Mouse (Mus musculus): ENCODE measurements around the gene Vps16. TPM values are rescaled to one million over a fixed set of nuclear protein-coding genes. Genes with fewer than 3 reads are reported as not detected.

The Vps16 gene
- polyA plus RNA-seq, 1 experiment from 2014 or later = 45.1 TPM

- H3K36me3 ChIP-seq (ENCODE audit: control insufficient read depth, insufficient read depth, low read length) = no peaks in the 10 kb centered on the region; the same call in 1 of the 2 replicates
- no peak for ATAC-seq (replicated peaks; ENCODE audit: insufficient number of reproducible peaks, low FRiP score, low TSS enrichment)
- no peak overlapping the region for H3K27ac ChIP-seq (ENCODE audit: low read depth, low read length)
- peaks cover 6% of the 10 kb centered on the region; the same call in 1 of the 2 replicates for H3K4me1 ChIP-seq (ENCODE audit: control insufficient read depth, insufficient read depth, low read length)
- 92% methylated on average over 11 of the region's 11 CpGs for WGBS (ENCODE audit: insufficient replicate concordance)
- no peaks in the 10 kb centered on the region for H3K9me3 ChIP-seq (replicated peaks; ENCODE audit: control insufficient read depth, low read length)
- H3K9ac ChIP-seq (ENCODE audit: low read depth, low read length) = no peak overlapping the region
- H3K27me3 ChIP-seq (ENCODE audit: control insufficient read depth, insufficient read depth, low read length) = peaks cover 7% of the 10 kb centered on the region; the same call in 1 of the 2 replicates
- no peak overlapping the region for H3K4me3 ChIP-seq (ENCODE audit: low read depth, low read length)
- H3K4me2 ChIP-seq = no peak overlapping the region
These were observed 28.4 kb upstream of the Vps16 start for GRCm38 (mm10) chr2:130395696-130396095.

- peak within 1 kb of the TSS; percentile 77 for H3K9ac ChIP-seq (ENCODE audit: low read depth, low read length)
- ATAC-seq (replicated peaks; ENCODE audit: insufficient number of reproducible peaks, low FRiP score, low TSS enrichment) = peak; percentile 63
- H3K9me3 ChIP-seq (replicated peaks; ENCODE audit: control insufficient read depth, low read length) = no peaks in the 10 kb centered on the region
- no peaks in the 10 kb centered on the region; the same call in 1 of the 2 replicates for H3K36me3 ChIP-seq (ENCODE audit: control insufficient read depth, insufficient read depth, low read length)
- H3K4me2 ChIP-seq = peak within 1 kb of the TSS; percentile 91
- H3K4me1 ChIP-seq (ENCODE audit: control insufficient read depth, insufficient read depth, low read length) = peaks cover 6% of the 10 kb centered on the region; the same call in 1 of the 2 replicates
- H3K4me3 ChIP-seq (ENCODE audit: low read depth, low read length) = peak within 1 kb of the TSS; percentile 58
- no peak within 1 kb of the TSS for H3K27ac ChIP-seq (ENCODE audit: low read depth, low read length)
- peaks cover 7% of the 10 kb centered on the region; the same call in 1 of the 2 replicates for H3K27me3 ChIP-seq (ENCODE audit: control insufficient read depth, insufficient read depth, low read length)
- WGBS (ENCODE audit: insufficient replicate concordance) = under 1% methylated on average over 45 of the region's 53 CpGs
These were observed 26.8 kb upstream of the Vps16 start, which contains the start of gene Cpxm1 for GRCm38 (mm10) chr2:130397186-130397985. Gene Cpxm1, minus strand, starts transcription at chr2:130397574.

- ATAC-seq (replicated peaks; ENCODE audit: insufficient number of reproducible peaks, low FRiP score, low TSS enrichment) = no peak
- Histone ChIP-seq H3K9ac (ENCODE audit: low read depth, low read length) (peak overlapping the region; percentile 77; the same call in 1 of the 2 replicates), H3K27ac (ENCODE audit: low read depth, low read length) (no peak overlapping the region)
These were observed 26.0 kb upstream of the Vps16 start for GRCm38 (mm10) chr2:130398091-130398490.

GRCm38 (mm10) chr2:130400046-130400445 lies 24.1 kb upstream of the Vps16 start:
- Histone ChIP-seq H3K9ac (ENCODE audit: low read depth, low read length) (no peak overlapping the region), H3K36me3 (ENCODE audit: control insufficient read depth, insufficient read depth, low read length) (no peaks in the 10 kb centered on the region), H3K9me3 (replicated peaks; ENCODE audit: control insufficient read depth, low read length) (no peaks in the 10 kb centered on the region), H3K27ac (ENCODE audit: low read depth, low read length) (no peak overlapping the region), H3K4me3 (ENCODE audit: low read depth, low read length) (no peak overlapping the region), H3K4me1 (ENCODE audit: control insufficient read depth, insufficient read depth, low read length) (peaks cover 6% of the 10 kb centered on the region; the same call in 1 of the 2 replicates), H3K27me3 (ENCODE audit: control insufficient read depth, insufficient read depth, low read length) (peaks cover 7% of the 10 kb centered on the region; the same call in 1 of the 2 replicates), H3K4me2 (no peak overlapping the region)
- WGBS (ENCODE audit: insufficient replicate concordance) = 85% methylated on average over 1 of the region's 1 CpGs
- ATAC-seq (replicated peaks; ENCODE audit: insufficient number of reproducible peaks, low FRiP score, low TSS enrichment) = no peak

More at GRCm38 (mm10) chr2:130398091-130398490, 26.0 kb upstream of the Vps16 start:
- H3K4me1 ChIP-seq (ENCODE audit: control insufficient read depth, insufficient read depth, low read length) = peaks cover 6% of the 10 kb centered on the region; the same call in 1 of the 2 replicates
- peaks cover 7% of the 10 kb centered on the region; the same call in 1 of the 2 replicates for H3K27me3 ChIP-seq (ENCODE audit: control insufficient read depth, insufficient read depth, low read length)
- peak overlapping the region; percentile 91 for H3K4me2 ChIP-seq
- 9% methylated on average over 14 of the region's 14 CpGs for WGBS (ENCODE audit: insufficient replicate concordance)
- no peaks in the 10 kb centered on the region; the same call in 1 of the 2 replicates for H3K36me3 ChIP-seq (ENCODE audit: control insufficient read depth, insufficient read depth, low read length)
- H3K4me3 ChIP-seq (ENCODE audit: low read depth, low read length) = peak overlapping the region; percentile 58
- no peaks in the 10 kb centered on the region for H3K9me3 ChIP-seq (replicated peaks; ENCODE audit: control insufficient read depth, low read length)

GRCm38 (mm10) chr2:130401891-130402290 lies 22.2 kb upstream of the Vps16 start:
- peaks cover 6% of the 10 kb centered on the region; the same call in 1 of the 2 replicates for H3K4me1 ChIP-seq (ENCODE audit: control insufficient read depth, insufficient read depth, low read length)
- no peaks in the 10 kb centered on the region for H3K36me3 ChIP-seq (ENCODE audit: control insufficient read depth, insufficient read depth, low read length)
- H3K4me2 ChIP-seq = no peak overlapping the region
- 74% methylated on average over 4 of the region's 4 CpGs for WGBS (ENCODE audit: insufficient replicate concordance)
- no peaks in the 10 kb centered on the region for H3K9me3 ChIP-seq (replicated peaks; ENCODE audit: control insufficient read depth, low read length)
- peaks cover 10% of the 10 kb centered on the region for H3K27me3 ChIP-seq (ENCODE audit: control insufficient read depth, insufficient read depth, low read length)
- no peak overlapping the region for H3K4me3 ChIP-seq (ENCODE audit: low read depth, low read length)
- no peak overlapping the region for H3K27ac ChIP-seq (ENCODE audit: low read depth, low read length)
- ATAC-seq (replicated peaks; ENCODE audit: insufficient number of reproducible peaks, low FRiP score, low TSS enrichment) = no peak
- no peak overlapping the region for H3K9ac ChIP-seq (ENCODE audit: low read depth, low read length)

GRCm38 (mm10) chr2:130404939-130405338 lies 19.2 kb upstream of the Vps16 start, which contains the start of the genes Gm28372 and 1700020A23Rik:
Gene Gm28372, plus strand, starts transcription at chr2:130405239.
Gene 1700020A23Rik, plus strand, starts transcription at chr2:130405259.
- WGBS (ENCODE audit: insufficient replicate concordance) = 75% methylated on average over 1 of the region's 1 CpGs
- Histone ChIP-seq H3K9me3 (replicated peaks; ENCODE audit: control insufficient read depth, low read length) (no peaks in the 10 kb centered on the region), H3K4me1 (ENCODE audit: control insufficient read depth, insufficient read depth, low read length) (no peaks in the 10 kb centered on the region), H3K27ac (ENCODE audit: low read depth, low read length) (no peak within 1 kb of the TSS), H3K4me3 (ENCODE audit: low read depth, low read length) (no peak within 1 kb of the TSS), H3K4me2 (no peak within 1 kb of the TSS), H3K9ac (ENCODE audit: low read depth, low read length) (no peak within 1 kb of the TSS), H3K36me3 (ENCODE audit: control insufficient read depth, insufficient read depth, low read length) (no peaks in the 10 kb centered on the region), H3K27me3 (ENCODE audit: control insufficient read depth, insufficient read depth, low read length) (peaks cover 3% of the 10 kb centered on the region; the same call in 1 of the 2 replicates)
- no peak for ATAC-seq (replicated peaks; ENCODE audit: insufficient number of reproducible peaks, low FRiP score, low TSS enrichment)

- H3K4me2 ChIP-seq = no peak within 1 kb of the TSS
- ATAC-seq (replicated peaks; ENCODE audit: insufficient number of reproducible peaks, low FRiP score, low TSS enrichment) = no peak
These were observed 18.0 kb upstream of the Vps16 start, which contains the start of gene Tmem239 for GRCm38 (mm10) chr2:130406178-130406577. Gene Tmem239, plus strand, starts transcription at chr2:130406478.

GRCm38 (mm10) chr2:130408194-130408593 lies 15.9 kb upstream of the Vps16 start:
- no peaks in the 10 kb centered on the region for H3K4me1 ChIP-seq (ENCODE audit: control insufficient read depth, insufficient read depth, low read length)
- no peak for ATAC-seq (replicated peaks; ENCODE audit: insufficient number of reproducible peaks, low FRiP score, low TSS enrichment)
- no peak overlapping the region for H3K4me2 ChIP-seq

More at GRCm38 (mm10) chr2:130406178-130406577, 18.0 kb upstream of the Vps16 start, which contains the start of gene Tmem239:
- H3K9ac ChIP-seq (ENCODE audit: low read depth, low read length) = no peak within 1 kb of the TSS
- H3K27ac ChIP-seq (ENCODE audit: low read depth, low read length) = no peak within 1 kb of the TSS
- H3K4me3 ChIP-seq (ENCODE audit: low read depth, low read length) = no peak within 1 kb of the TSS
- H3K9me3 ChIP-seq (replicated peaks; ENCODE audit: control insufficient read depth, low read length) = no peaks in the 10 kb centered on the region
- peaks cover 3% of the 10 kb centered on the region; the same call in 1 of the 2 replicates for H3K27me3 ChIP-seq (ENCODE audit: control insufficient read depth, insufficient read depth, low read length)
- no peaks in the 10 kb centered on the region for H3K4me1 ChIP-seq (ENCODE audit: control insufficient read depth, insufficient read depth, low read length)
- H3K36me3 ChIP-seq (ENCODE audit: control insufficient read depth, insufficient read depth, low read length) = no peaks in the 10 kb centered on the region
- WGBS (ENCODE audit: insufficient replicate concordance) = 63% methylated on average over 2 of the region's 2 CpGs

More at GRCm38 (mm10) chr2:130408194-130408593, 15.9 kb upstream of the Vps16 start:
- 16% methylated on average over 6 of the region's 6 CpGs for WGBS (ENCODE audit: insufficient replicate concordance)
- Histone ChIP-seq H3K36me3 (ENCODE audit: control insufficient read depth, insufficient read depth, low read length) (no peaks in the 10 kb centered on the region), H3K9ac (ENCODE audit: low read depth, low read length) (no peak overlapping the region), H3K4me3 (ENCODE audit: low read depth, low read length) (no peak overlapping the region), H3K27ac (ENCODE audit: low read depth, low read length) (no peak overlapping the region), H3K9me3 (replicated peaks; ENCODE audit: control insufficient read depth, low read length) (no peaks in the 10 kb centered on the region), H3K27me3 (ENCODE audit: control insufficient read depth, insufficient read depth, low read length) (peaks cover 3% of the 10 kb centered on the region; the same call in 1 of the 2 replicates)
